Mouse (Mus musculus) thymus, postnatal 10 days (tissue): Measurements from ENCODE around the gene Efcab8.
A peak's percentile ranks its signal among the peaks of the same experiment; 100 is the strongest.

Experiments
- DNase-seq, 2 experiments: peaks; one replicate each; pipeline ENCODE4 v3.0.0; 2021; ENCODE audit warnings: low spot score in 2 of 2

Gene Efcab8

GRCm38 (mm10) chr2:153779394-153779981 lies at the start of gene Efcab8:
TSS of gene Efcab8 (plus strand) at chr2:153779931.
- peak; percentile 52 to 62 for DNase-seq

- no peak for DNase-seq
Observed at GRCm38 (mm10) chr2:153734033-153734432, 45.7 kb upstream of the Efcab8 start.

GRCm38 (mm10) chr2:153740500-153741436 lies 39.0 kb upstream of the Efcab8 start, which contains the start of gene Mapre1:
TSS of gene Mapre1 (plus strand) at chr2:153741274.
- peak; percentile 98 to 99 for DNase-seq

GRCm38 (mm10) chr2:153741437-153742065 lies 38.2 kb upstream of the Efcab8 start:
- DNase-seq = peak; percentile 81

- no peak for DNase-seq
Observed at GRCm38 (mm10) chr2:153747994-153748393, 31.7 kb upstream of the Efcab8 start.

- no peak for DNase-seq
Observed at GRCm38 (mm10) chr2:153750363-153750762, 29.4 kb upstream of the Efcab8 start.

- no peak for DNase-seq
Observed at GRCm38 (mm10) chr2:153762121-153762520, 17.6 kb upstream of the Efcab8 start.

- DNase-seq = no peak
Observed at GRCm38 (mm10) chr2:153767484-153767883, 12.2 kb upstream of the Efcab8 start.

GRCm38 (mm10) chr2:153768881-153769280 lies 10.8 kb upstream of the Efcab8 start:
- DNase-seq = no peak

- DNase-seq = no peak
Observed at GRCm38 (mm10) chr2:153772950-153773349, 6.8 kb upstream of the Efcab8 start.

GRCm38 (mm10) chr2:153775472-153775871 lies 4.3 kb upstream of the Efcab8 start:
- DNase-seq = no peak

- peak; percentile 83 to 86 for DNase-seq
Observed at GRCm38 (mm10) chr2:153778638-153779362, 931 bp upstream of the Efcab8 start.

- no peak for DNase-seq
Observed at GRCm38 (mm10) chr2:153781181-153781580, 1.4 kb downstream of the Efcab8 start.

- no peak for DNase-seq
Observed at GRCm38 (mm10) chr2:153784668-153785067, 4.9 kb downstream of the Efcab8 start.

GRCm38 (mm10) chr2:153793366-153793765 lies 13.6 kb downstream of the Efcab8 start:
- DNase-seq = no peak

- DNase-seq = peak; percentile 27 to 52
Observed at GRCm38 (mm10) chr2:153795090-153795489, 15.4 kb downstream of the Efcab8 start.

GRCm38 (mm10) chr2:153807464-153807863 lies 27.7 kb downstream of the Efcab8 start:
- peak; percentile 14 to 35 for DNase-seq

GRCm38 (mm10) chr2:153808146-153808545 lies 28.4 kb downstream of the Efcab8 start:
- DNase-seq = no peak

- no peak for DNase-seq
Observed at GRCm38 (mm10) chr2:153808841-153809240, 29.1 kb downstream of the Efcab8 start.

- no peak for DNase-seq
Observed at GRCm38 (mm10) chr2:153809921-153810320, 30.2 kb downstream of the Efcab8 start.

GRCm38 (mm10) chr2:153822005-153822543 lies 42.3 kb downstream of the Efcab8 start:
- no peak for DNase-seq
